Mouse (Mus musculus): Measurements from ENCODE around the gene Islr.
A peak's percentile ranks its signal among the peaks of the same experiment; 100 is the strongest.
"Not testable (repeated sequence)": the region's sequence is repeated elsewhere in the genome, so short reads cannot be mapped to it uniquely, and the experiment has no call there.

Islr gene

GRCm38 (mm10) chr9:58203516-58204447, at the start of gene Islr, which contains the start of gene Islr2:
Gene Islr, minus strand, starts transcription at chr9:58204306.
Gene Islr2, minus strand, starts transcription at chr9:58204319.
- no peak for DNase-seq (ENCODE audit: low spot score)

- DNase-seq (ENCODE audit: low spot score): not testable (repeated sequence)
Observed at GRCm38 (mm10) chr9:58253805-58254122, 49.7 kb upstream of the Islr start.

- DNase-seq (ENCODE audit: low spot score): peak; percentile 90
Observed at GRCm38 (mm10) chr9:58253033-58253804, 49.1 kb upstream of the Islr start, which contains the start of gene Stoml1. Gene Stoml1, plus strand, starts transcription at chr9:58253164.

- not testable (repeated sequence) for DNase-seq (ENCODE audit: low spot score)
Observed at GRCm38 (mm10) chr9:58250730-58251129, 46.6 kb upstream of the Islr start.

GRCm38 (mm10) chr9:58250322-58250721, 46.2 kb upstream of the Islr start:
- DNase-seq (ENCODE audit: low spot score): no peak

- peak; percentile 54 for DNase-seq (ENCODE audit: low spot score)
Observed at GRCm38 (mm10) chr9:58249592-58250192, 45.6 kb upstream of the Islr start, which contains the start of gene Pml. Gene Pml, minus strand, starts transcription at chr9:58249786.

GRCm38 (mm10) chr9:58248746-58249413, 44.8 kb upstream of the Islr start:
- no peak for DNase-seq (ENCODE audit: low spot score)

- peak; percentile 73 for DNase-seq (ENCODE audit: low spot score)
Observed at GRCm38 (mm10) chr9:58247064-58247759, 43.1 kb upstream of the Islr start.

- no peak for DNase-seq (ENCODE audit: low spot score)
Observed at GRCm38 (mm10) chr9:58246083-58246591, 42.0 kb upstream of the Islr start.

- no peak for DNase-seq (ENCODE audit: low spot score)
Observed at GRCm38 (mm10) chr9:58243696-58244095, 39.6 kb upstream of the Islr start.

GRCm38 (mm10) chr9:58242696-58243095, 38.6 kb upstream of the Islr start:
- no peak for DNase-seq (ENCODE audit: low spot score)

GRCm38 (mm10) chr9:58241780-58242485, 37.8 kb upstream of the Islr start:
- DNase-seq (ENCODE audit: low spot score): no peak

GRCm38 (mm10) chr9:58234502-58235015, 30.5 kb upstream of the Islr start:
- DNase-seq (ENCODE audit: low spot score): peak; percentile 39

- DNase-seq (ENCODE audit: low spot score): no peak
Observed at GRCm38 (mm10) chr9:58232374-58232773, 28.3 kb upstream of the Islr start.

GRCm38 (mm10) chr9:58231746-58232145, 27.6 kb upstream of the Islr start:
- DNase-seq (ENCODE audit: low spot score): no peak

GRCm38 (mm10) chr9:58228777-58229466, 24.8 kb upstream of the Islr start:
- DNase-seq (ENCODE audit: low spot score): no peak

GRCm38 (mm10) chr9:58225915-58226913, 22.1 kb upstream of the Islr start:
- DNase-seq (ENCODE audit: low spot score): no peak

GRCm38 (mm10) chr9:58224356-58224755, 20.2 kb upstream of the Islr start:
- no peak for DNase-seq (ENCODE audit: low spot score)
